Mouse (Mus musculus) mature B cell (primary cell): ENCODE results near the gene Rapgef4.
"Not testable (repeated sequence)": the region's sequence is repeated elsewhere in the genome, so short reads cannot be mapped to it uniquely, and the experiment has no call there.

Experiments
- in situ Hi-C: fragments of 300-500 bp; cut with MboI; formaldehyde crosslinking; loops from 2 replicates; pipeline ENCODE4 v1.14.3; 2019

The Rapgef4 gene

DNA sequence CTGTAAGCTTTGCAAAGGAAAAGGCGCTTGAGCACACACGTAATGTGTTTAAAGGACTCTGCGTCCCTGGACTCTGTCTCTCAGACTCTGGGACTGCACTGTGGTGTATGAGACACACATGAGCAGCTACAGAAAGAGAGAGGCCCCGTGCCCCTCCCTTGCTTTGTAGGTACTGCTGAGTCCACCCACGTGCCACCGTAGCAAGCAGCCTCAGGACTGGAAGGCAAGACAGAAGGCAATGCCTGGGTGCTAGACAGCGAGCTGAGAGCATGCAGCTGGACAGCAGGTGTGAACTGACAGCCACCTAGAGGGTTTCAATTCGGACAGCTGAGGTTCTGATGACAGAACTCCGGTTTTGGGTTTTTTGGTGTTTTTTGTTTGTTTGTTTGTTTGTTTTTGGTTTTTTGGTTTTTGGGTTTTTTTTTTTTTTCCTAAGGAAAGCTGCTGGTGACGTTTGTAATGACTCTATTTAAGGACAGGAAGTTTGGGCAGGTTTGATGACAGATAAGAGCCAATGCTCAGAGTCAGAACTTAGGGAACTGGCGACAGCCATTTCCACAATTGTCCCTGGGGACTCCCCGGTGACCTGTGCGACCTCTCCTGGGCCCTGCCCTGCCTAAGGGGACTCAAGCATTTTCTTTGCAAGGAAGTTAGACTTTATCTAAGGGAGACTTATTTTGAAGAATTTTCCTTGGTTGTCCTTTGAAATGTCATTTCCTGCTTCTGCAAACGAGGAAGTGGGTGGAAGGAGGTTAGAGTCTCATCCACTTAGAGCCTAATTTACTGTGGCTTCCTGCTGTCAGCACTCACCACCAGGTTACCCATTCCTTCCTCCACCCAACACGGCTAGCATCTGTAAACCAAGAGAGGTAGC lies 136.3 kb downstream of the Rapgef4 start:
- in situ Hi-C loops: no loop called here

DNA sequence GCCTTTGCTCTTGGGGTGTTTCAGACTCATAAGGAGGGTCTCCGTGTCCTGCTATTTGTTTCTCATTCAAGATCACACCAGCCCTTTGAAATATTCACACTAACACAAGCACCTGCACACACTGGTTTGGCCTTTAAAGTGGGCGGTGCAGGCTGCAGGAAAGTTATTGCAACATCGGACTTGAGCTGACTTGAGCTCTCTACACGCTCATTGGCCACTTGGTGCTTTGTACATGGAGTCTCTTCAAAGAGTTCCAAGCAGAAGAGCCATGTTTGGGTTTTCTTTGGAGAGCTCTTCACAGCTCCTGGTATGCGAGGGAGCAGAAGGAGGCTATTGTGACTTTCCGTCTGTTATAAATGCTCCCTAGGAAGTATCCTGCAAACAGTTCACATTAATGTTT lies 139.2 kb downstream of the Rapgef4 start:
- in situ Hi-C loops: no loop called here

DNA sequence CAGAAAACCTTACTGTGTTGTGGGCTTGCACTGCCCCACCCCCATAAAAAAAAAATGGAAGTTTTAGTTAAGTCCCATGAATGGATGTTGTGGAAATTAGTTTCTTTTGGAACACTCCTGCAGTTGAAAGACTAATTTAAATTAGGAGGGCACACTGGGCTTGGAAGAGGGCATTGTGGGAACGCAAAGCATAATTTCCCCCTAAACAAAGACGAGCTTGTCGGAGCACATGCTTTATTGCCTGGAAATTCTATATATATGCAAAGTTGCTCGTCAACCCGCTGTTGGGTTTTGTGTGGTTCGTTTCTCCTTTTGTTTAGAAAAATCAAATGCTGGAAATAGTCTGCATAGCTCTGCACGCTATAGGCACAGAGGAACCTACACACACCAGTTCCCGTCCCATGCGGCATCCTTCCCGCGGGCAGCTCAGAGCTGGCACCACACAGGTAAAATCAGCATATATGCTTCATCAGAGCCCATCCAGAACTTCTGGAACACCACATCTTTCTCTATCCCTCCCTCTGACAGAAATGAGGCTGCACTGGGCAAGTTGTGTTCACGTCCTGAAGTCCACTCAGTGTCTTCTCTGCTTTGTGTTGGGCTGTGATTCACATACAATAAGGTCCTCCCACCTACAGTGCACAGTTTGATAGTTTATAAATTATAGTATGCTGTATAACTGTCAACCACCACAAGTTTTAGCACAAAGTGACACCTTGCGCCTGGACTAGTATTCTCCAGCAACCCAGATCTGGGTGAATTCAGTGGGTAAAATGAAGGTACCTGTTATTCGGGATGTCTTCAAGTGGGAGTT lies 141.6 kb downstream of the Rapgef4 start:
- in situ Hi-C loops: no loop called here

DNA sequence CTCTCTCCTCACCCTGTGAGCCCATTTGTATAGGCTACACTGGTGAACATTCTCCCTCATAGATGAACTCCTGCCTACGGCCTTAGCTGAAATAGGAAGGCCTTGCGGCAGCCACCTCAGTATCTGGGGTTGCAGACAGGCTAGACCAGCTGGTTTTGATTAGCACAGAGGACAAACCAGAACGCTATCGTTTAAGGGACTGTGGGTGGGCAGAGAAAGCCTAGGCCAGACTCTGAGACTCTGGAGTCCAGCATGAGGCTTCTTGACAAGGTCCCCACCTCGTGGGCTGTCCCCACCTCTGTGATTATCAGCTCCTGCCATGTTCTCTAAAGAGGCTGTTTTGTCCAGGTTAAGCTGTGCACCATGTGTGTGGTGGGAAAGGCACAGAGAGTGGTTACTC lies 142.8 kb downstream of the Rapgef4 start:
- in situ Hi-C loops: no loop called here

DNA sequence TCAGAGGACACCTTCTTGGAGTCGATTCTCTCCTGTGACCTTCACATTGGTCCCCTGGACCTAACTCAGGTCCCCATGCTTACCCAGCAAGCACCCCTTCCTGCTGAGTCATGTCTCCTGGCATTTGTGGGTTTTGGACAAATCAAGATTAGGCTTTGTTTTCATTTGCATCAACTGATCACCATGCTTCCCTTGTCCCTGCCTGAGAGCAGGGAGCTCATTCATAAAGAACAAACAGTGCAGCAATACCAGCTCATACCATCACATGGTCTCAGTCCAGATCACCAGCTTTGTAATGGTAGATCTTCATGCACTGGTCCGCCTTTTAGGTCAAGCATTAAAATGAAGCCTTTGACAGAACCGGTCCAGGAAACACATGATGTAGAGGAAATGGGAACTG lies 144.7 kb downstream of the Rapgef4 start:
- in situ Hi-C loops: no loop called here

DNA sequence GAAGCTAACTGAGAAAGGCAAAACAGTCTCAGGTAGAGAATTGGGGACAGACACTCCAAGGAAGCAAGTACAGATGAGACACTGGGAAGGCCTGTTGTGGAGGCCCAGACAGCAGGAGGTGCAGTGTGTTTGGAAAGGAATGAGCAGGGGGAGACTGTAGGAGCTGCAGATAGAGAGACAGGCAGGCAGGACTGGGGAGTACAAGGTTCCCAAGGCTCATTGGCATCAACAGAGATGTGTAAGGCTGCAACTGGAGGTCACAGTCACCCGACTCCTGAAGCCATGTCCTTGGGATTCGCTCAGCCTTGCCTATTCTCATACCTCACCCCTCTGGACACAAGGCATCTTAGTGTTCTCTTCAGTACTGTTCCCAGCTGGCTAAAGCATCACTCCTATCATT lies 145.4 kb downstream of the Rapgef4 start:
- in situ Hi-C loops: no loop called here

DNA sequence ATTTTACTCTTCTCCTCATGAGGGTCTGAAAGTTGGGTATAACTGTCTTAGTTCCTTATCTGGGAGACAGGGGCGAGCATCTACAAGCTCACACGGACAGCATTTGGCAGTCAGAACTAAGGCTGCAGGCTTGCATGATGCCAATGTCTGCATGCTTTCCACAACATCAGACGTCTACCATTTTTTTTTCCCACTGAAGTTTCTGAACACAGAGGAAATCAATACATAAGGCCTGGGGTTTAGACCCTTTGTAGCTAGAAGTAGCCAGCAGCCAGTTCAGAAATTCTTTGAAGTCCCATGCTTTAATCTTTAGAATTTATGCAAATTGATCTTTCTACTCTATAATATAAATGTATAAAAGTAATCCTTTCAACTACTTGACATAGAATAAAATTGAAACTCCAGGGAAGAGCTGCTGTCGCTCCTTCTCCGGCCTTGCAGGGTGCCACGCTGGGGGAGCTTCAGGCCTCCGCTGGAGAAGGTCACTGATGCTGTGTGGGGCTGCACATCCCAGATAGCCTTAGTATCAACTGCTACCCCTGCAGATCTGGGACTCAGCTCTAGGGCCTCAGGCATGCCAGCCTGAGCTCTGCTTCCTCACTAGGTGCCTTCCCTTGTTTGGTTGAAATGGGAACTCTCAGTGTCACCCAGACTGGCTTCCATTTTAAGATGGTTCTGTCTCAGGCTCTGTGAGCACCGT lies 148.7 kb downstream of the Rapgef4 start:
- in situ Hi-C loops: no loop called here

DNA sequence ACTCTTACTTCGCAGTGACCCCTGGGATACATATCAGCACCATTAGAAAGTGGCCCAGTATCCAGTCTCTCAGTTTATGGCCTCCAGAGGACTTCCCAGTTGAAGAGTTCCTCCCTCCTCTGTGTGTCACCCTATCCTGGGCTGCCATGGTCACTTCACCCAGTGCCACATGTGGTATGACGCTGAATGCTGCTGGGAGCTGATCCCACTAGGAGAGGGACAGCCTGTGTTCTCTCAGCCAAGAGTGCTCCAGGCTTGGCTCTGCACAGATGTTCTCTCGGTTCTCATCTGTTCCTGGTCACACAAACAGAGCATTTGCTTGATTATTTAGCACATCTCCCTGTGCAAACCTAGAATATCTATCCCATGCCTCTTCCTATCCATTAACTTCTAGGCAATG lies 151.2 kb downstream of the Rapgef4 start:
- in situ Hi-C loops: no loop called here

DNA sequence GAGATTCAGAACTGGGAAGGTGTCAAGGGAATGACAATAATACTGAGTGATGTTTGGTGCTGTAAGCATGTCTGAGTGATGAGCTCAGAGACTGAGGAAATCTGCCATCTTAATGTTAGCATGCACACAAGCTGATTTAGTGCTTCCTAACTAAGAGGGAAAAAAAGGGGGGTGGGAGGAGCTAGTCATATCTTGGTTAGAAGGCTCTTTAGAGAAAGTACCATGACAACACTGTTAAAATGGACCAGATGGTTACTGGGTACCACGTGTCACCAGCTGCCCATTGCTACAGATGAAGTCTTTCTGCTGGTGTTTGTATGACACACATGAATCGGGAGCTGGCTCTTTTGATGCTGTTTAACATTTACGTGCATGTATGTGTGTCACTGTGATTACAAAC lies 155.0 kb downstream of the Rapgef4 start:
- in situ Hi-C loops: no loop called here

DNA sequence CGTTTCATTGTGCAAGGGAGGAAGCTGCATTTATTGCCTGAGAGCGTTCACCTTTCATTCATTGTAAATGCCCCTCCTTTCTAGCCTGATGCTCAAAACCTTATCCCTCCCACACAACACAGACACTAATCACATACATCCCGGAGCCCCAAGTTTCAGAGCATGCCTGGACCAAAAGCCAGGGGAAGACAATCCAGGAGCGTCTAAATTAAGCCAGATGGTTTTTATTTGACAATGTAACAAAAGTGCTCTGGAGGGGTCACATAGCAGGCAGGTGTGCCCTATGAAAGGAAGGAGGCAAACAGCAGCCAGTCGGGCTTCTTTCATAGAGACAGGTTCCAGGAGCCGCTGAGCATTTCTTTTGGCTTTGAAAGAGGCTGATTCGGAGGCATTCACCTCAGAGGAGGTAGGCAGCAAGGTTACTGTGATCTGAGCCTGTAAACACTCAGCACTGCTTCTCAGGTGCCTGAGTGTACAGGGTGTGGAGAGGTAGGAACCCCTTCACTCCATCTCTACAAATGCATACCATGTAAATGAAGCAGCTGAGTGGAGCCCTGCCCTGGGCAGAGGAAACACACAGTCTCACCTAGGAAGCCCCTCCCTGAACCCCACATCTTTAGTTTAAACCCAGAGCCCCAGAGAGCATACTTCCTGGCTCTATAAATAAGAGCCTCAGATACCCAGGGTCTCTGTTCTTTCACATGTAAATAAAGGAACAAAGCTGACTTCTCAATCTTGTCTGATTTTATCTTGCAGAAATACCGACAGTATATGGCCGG lies 155.6 kb downstream of the Rapgef4 start:
- in situ Hi-C loops: no loop called here

DNA sequence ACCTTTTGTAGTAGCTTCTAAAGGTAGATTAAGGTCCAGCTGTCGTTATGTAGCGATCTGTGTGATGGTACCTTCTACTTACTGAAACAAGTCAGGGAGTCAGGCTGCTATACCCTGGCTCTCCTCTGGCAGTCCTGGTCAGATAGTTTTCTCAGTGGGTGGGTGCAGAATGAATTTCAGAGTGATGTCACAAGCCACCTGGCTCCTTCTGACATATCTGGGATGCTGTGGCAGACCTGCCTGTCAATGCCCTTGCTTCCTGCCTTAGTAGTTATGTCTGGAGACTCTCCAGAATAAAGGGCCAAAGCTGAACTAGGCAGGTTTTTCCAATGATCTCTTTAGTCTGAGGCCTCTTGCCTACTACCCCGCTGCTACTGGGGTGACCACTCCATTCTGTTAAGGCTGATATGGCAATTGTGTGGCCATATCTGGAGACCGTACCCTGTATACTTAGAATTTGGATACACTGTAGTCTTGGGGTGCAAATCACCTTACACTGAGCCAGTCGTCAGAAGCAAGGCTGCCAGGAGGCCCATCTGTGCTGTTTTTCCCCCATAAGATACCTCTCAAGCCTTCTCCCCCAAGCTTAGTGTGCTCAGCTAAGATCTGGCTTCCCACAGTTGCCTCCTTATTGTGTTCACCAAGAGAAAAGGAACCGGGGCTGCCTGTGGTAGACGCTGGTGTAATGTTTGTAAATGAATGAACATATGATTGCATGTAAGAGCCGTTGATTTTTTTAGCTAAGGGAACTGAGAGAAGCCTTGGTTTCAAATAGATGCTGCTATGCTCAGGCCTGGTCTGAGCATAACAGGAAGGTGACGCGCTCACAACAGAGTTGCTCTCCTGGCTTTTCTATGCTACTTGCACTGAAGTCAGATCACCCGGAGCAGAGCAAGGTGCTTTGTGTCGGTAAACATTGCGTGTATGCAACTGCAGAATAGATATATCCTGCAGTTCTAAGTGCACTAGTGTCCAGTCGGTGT lies 159.1 kb downstream of the Rapgef4 start:
- in situ Hi-C loops: no loop called here

DNA sequence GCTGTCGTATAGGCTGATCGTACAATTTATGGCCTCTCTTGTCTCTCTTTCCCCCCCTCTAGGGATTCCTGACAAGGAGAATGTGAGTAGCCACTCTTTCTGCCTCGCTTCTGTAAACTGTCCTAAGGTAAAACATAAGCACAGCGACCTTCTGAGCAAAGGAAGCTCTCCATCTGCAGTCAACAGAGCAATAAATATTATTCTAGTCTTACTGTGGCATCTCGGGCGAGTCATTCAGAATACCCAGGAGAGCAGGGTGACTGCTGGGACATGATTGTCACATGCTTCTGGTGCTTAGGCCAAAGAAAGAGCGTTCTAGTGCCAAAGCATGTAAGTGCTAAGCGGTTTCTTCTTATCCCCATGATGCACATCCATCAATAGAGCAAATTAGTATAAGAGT lies 160.1 kb downstream of the Rapgef4 start:
- in situ Hi-C loops: no loop called here

DNA sequence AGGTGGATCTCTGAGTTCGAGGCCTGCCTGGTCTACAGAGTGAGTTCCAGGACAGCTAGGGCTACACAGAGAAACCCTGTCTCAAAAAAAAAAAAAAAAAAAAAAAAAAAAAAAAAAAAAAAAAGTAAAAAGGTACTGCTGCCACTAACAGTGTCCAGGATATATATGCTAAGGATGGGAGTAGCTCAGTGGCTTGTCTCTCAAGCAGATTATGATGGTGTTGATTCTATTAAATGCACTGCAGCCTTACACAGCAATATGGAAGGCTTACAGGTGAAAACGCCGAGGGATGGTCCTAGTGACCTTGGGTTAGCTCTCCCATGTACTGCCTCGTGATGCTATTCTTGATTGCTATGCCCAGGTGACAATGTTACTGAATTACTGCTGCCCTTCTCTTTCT lies 160.7 kb downstream of the Rapgef4 start:
- in situ Hi-C loops: not testable (repeated sequence)

DNA sequence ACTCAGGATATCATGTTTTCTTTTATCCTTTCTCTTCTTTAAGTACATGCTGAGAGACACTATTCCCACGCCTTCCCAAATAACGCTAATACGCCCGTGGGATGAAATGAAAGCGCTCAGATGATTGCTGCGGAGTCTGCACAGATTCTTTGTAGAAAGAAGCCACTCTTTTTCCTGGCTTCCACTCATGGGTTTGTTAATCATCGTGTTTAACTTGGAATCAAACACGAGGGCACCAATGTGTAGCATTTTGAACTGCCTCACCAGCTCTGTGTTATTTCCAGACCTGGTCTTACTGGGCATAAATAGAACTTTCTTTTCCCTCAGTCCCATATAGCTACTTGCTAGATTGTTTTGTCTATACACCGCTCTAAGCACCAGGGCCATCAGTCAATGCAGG lies 162.4 kb downstream of the Rapgef4 start:
- in situ Hi-C loops: no loop called here

DNA sequence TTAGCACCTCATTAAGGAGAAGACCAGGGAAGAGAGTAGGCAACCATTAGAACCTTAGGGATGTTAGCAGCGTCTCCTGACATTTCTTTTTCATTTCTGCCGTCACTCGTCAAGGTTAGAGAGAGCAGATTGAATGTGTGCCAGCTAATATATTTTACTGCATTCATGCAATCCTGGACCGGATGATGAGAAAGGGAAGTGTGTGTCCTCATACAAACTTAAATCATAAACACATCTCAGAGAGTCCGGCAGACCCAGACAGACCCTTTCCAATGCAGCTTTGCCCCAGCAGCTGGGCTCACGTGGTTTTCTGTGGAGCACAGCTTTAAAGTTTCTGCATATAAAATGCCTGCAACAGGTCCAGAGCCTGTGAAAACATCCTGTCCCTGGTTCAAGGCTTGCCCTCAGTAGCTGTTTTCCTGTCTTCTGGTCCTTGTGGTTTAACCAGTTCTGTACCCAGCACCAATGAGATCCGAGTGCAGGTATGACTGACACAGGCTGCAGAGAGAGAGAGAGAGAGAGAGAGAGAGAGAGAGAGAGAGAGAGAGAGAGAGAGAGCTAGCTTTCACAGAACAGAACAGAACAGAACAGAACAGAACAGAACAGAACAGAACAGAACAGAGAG lies 163.6 kb downstream of the Rapgef4 start:
- in situ Hi-C loops: loop anchor here (5.0 kb wide), 1 partner anchor 32 kb away; no protein-coding TSS in a partner anchor

DNA sequence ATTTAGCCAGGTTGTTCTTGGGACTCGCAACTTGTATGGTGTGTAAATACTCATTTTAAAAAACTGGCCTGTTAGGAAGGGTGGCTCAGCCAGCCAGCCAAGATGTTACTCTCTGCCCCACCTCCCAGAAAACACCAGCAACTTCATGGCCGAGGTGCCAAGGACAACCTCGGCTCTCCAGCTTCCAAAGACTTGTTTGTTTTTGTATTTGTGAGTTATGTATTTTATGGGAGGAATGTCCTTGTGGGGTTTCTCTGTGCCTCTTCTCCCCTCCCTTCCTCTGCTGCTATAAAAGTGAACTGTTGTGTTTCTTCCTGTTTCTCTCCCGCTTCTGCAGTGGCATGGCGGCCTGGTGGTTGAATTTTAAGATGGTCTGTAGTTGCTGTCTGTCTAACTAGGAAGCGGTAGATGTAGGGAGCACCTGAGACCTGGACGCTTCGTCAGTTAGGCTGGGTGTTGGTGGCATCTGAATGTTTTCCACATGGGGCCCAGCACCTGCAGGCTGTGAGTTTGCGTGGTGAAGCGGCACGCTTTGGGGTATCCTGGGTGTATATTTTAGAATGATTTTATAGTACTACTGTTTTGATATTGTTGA lies 164.3 kb downstream of the Rapgef4 start:
- in situ Hi-C loops: loop anchor here (5.0 kb wide), 1 partner anchor 33 kb away; no protein-coding TSS in a partner anchor

DNA sequence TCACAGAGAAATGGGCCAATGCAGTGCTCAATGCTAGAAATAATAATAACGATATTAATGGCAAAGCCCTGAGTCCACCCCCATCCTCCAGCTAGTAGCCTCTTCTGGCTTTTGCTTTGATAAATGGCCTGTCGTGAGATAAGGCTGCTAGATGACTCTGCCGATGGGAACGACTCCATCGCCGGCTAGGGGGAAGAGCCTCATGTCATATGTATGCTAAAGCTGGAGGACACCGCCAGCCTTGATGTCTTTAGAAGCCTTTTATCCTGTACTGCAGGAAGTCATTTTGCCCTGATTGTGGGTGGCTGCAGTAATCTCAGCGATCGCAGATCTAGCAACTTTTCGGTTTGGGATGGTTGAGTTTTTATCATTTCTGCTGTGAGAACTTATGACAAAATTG lies 165.0 kb downstream of the Rapgef4 start:
- in situ Hi-C loops: loop anchor here (5.0 kb wide), 1 partner anchor 34 kb away; no protein-coding TSS in a partner anchor

DNA sequence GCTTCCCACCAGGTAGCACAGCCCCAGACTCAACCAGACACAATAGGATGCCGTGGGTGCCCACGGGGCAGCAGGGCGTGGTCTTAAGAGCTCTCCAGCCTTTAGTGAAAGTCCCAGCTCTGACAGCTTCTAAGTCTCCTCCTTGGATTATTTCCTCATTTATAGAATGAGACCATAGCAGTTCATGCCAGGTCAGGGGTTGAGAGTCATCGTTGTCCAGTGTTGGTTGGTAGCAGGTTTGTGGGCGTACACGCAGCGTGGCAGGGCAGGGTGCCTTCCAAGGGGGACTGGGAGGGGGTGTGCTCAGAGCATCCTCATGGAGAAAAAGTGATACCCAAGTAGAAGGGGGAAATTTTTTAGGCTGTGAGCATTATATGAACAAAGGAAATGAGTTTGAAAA lies 166.2 kb downstream of the Rapgef4 start:
- in situ Hi-C loops: loop anchor here (5.0 kb wide), 1 partner anchor 35 kb away; no protein-coding TSS in a partner anchor

DNA sequence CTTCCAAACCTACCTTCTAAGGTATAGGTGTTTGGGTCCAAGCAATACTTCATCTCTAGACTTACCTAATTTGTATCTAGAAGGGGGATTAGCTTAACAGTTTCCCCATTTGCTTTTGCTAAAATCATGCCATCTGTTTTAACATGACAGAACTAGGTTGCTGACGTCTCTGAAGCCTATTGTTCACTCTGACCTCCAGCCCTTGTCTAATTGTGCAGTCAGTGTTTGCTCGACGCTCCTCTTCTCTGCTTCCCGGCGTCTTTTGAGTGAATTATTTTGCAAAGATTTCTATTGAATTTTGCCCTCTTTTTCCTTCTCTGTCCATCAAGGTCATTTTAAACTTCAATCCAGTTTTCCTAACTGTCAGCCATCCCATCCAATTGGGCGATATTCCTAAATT lies 166.7 kb downstream of the Rapgef4 start:
- in situ Hi-C loops: loop anchor here (5.0 kb wide), 1 partner anchor 35 kb away; no protein-coding TSS in a partner anchor
